Mouse (Mus musculus) midbrain, embryonic 10.5 days (tissue): Measurements from ENCODE around the gene Mgst3. TPM values are rescaled to one million over a fixed set of nuclear protein-coding genes. Genes with fewer than 3 reads are reported as not detected.

Source experiments
- DNase-seq: peaks from one replicate; pipeline ENCODE4 v3.0.0-alpha.2; 2017; ENCODE audit warnings: low spot score
- H3K27ac ChIP-seq: fragments of 300-500 bp; sonication (generic); replicated peaks from 2 replicates; pipeline ENCODE4 v1.5.1; 2016; ENCODE audit warnings: mild to moderate bottlenecking
- H3K27me3 ChIP-seq: fragments of 300-500 bp; sonication (generic); 2 replicates; pipeline ENCODE4 v1.6.1; 2016; ENCODE audit warnings: low read depth, mild to moderate bottlenecking; ENCODE audit not compliant: poor library complexity, severe bottlenecking
- H3K36me3 ChIP-seq: fragments of 300-500 bp; sonication (generic); 2 replicates; pipeline ENCODE4 v1.6.1; 2016; ENCODE audit warnings: mild to moderate bottlenecking, moderate library complexity
- H3K4me1 ChIP-seq: fragments of 300-500 bp; sonication (generic); 2 replicates; pipeline ENCODE4 v1.6.1; 2016
- H3K4me3 ChIP-seq: fragments of 300-500 bp; sonication (generic); 2 replicates; pipeline ENCODE4 v1.5.1; 2016; ENCODE audit warnings: mild to moderate bottlenecking, moderate library complexity
- H3K9me3 ChIP-seq: fragments of 300-500 bp; sonication (generic); replicated peaks from 2 replicates; pipeline ENCODE4 v1.6.1; 2016; ENCODE audit warnings: mild to moderate bottlenecking
- WGBS: fragments of 180-500 bp; shearing (Covaris S2); methylation state at CpG from one replicate; pipeline ENCODE4 v1.1.7; 2016; 5-methylcytosine and 5-hydroxymethylcytosine counted together
- polyA plus RNA-seq: library from polyadenylated mRNA; unstranded; fragments of >200 nt; fragmentation: Nextera tagmentation; extraction: Ambion mirVana; gene quantifications from 2 replicates; pipeline ENCODE4 v1.2.1, GENCODE M21; 2016

Gene Mgst3
- polyA plus RNA-seq, 1 experiment from 2014 or later = 66.2 TPM

- H3K36me3 ChIP-seq = no peaks in the 10 kb centered on the region
- H3K4me1 ChIP-seq = no peaks in the 10 kb centered on the region
- H3K27ac ChIP-seq = no peak overlapping the region
- no peaks in the 10 kb centered on the region for H3K9me3 ChIP-seq
- no peaks in the 10 kb centered on the region; the same call in 1 of the 2 replicates for H3K27me3 ChIP-seq
- DNase-seq = no peak
- WGBS = 77% methylated on average over 4 of the region's 4 CpGs
- H3K4me3 ChIP-seq = no peak overlapping the region
These were observed 16.0 kb upstream of the Mgst3 start for GRCm38 (mm10) chr1:167409601-167410000.

GRCm38 (mm10) chr1:167405237-167405636 lies 11.6 kb upstream of the Mgst3 start:
- H3K27me3 ChIP-seq = no peaks in the 10 kb centered on the region; the same call in 1 of the 2 replicates
- DNase-seq = no peak
- H3K27ac ChIP-seq = no peak overlapping the region
- no peak overlapping the region for H3K4me3 ChIP-seq
- H3K4me1 ChIP-seq = no peaks in the 10 kb centered on the region
- H3K36me3 ChIP-seq = no peaks in the 10 kb centered on the region
- H3K9me3 ChIP-seq = no peaks in the 10 kb centered on the region
- 85% methylated on average over 4 of the region's 4 CpGs for WGBS

- Histone ChIP-seq H3K27ac (peak overlapping the region; percentile 96), H3K9me3 (no peaks in the 10 kb centered on the region), H3K36me3 (no peaks in the 10 kb centered on the region), H3K4me3 (peak overlapping the region; percentile 78), H3K27me3 (peaks cover 47% of the 10 kb centered on the region), H3K4me1 (peaks cover 17% of the 10 kb centered on the region)
- DNase-seq = no peak
- 1% methylated on average over 15 of the region's 15 CpGs for WGBS
These were observed 360 bp downstream of the Mgst3 start for GRCm38 (mm10) chr1:167393281-167393680.

GRCm38 (mm10) chr1:167392687-167393086 lies 954 bp downstream of the Mgst3 start:
- Histone ChIP-seq H3K4me1 (peaks cover 17% of the 10 kb centered on the region), H3K4me3 (peak overlapping the region; percentile 78), H3K27me3 (peaks cover 48% of the 10 kb centered on the region), H3K27ac (no peak overlapping the region; the same call in 1 of the 2 replicates), H3K9me3 (no peaks in the 10 kb centered on the region), H3K36me3 (no peaks in the 10 kb centered on the region)
- WGBS = 12% methylated on average over 8 of the region's 8 CpGs
- DNase-seq = no peak

- H3K27me3 ChIP-seq = peaks cover 48% of the 10 kb centered on the region
- no peaks in the 10 kb centered on the region for H3K36me3 ChIP-seq
- H3K9me3 ChIP-seq = no peaks in the 10 kb centered on the region
- WGBS = 60% methylated on average over 2 of the region's 2 CpGs
- H3K4me3 ChIP-seq = peak overlapping the region; percentile 78
- H3K27ac ChIP-seq = no peak overlapping the region
- peaks cover 17% of the 10 kb centered on the region for H3K4me1 ChIP-seq
- no peak for DNase-seq
These were observed 1.5 kb downstream of the Mgst3 start for GRCm38 (mm10) chr1:167392031-167392640.

- WGBS = 83% methylated on average over 6 of the region's 6 CpGs
- Histone ChIP-seq H3K27ac (no peak overlapping the region), H3K4me1 (peaks cover 17% of the 10 kb centered on the region), H3K36me3 (no peaks in the 10 kb centered on the region), H3K9me3 (no peaks in the 10 kb centered on the region), H3K4me3 (no peak overlapping the region), H3K27me3 (peaks cover 46% of the 10 kb centered on the region)
- DNase-seq = no peak
These were observed 2.4 kb downstream of the Mgst3 start for GRCm38 (mm10) chr1:167391241-167391640.

- H3K27ac ChIP-seq = no peak overlapping the region
- 77% methylated on average over 4 of the region's 4 CpGs for WGBS
- peaks cover 24% of the 10 kb centered on the region for H3K4me1 ChIP-seq
- DNase-seq = no peak
- no peaks in the 10 kb centered on the region for H3K9me3 ChIP-seq
- peaks cover 40% of the 10 kb centered on the region for H3K27me3 ChIP-seq
- H3K4me3 ChIP-seq = no peak overlapping the region
- no peaks in the 10 kb centered on the region for H3K36me3 ChIP-seq
These were observed 3.3 kb downstream of the Mgst3 start for GRCm38 (mm10) chr1:167390381-167390780.

GRCm38 (mm10) chr1:167389584-167389983 lies 4.1 kb downstream of the Mgst3 start:
- peaks cover 35% of the 10 kb centered on the region for H3K27me3 ChIP-seq
- H3K36me3 ChIP-seq = no peaks in the 10 kb centered on the region
- no peaks in the 10 kb centered on the region for H3K9me3 ChIP-seq
- DNase-seq = no peak
- no peak overlapping the region for H3K27ac ChIP-seq
- 91% methylated on average over 7 of the region's 7 CpGs for WGBS
- peaks cover 24% of the 10 kb centered on the region for H3K4me1 ChIP-seq
- H3K4me3 ChIP-seq = no peak overlapping the region

GRCm38 (mm10) chr1:167388571-167388970 lies 5.1 kb downstream of the Mgst3 start:
- peaks cover 35% of the 10 kb centered on the region for H3K27me3 ChIP-seq
- H3K9me3 ChIP-seq = no peaks in the 10 kb centered on the region
- no peak for DNase-seq
- H3K4me1 ChIP-seq = peaks cover 20% of the 10 kb centered on the region
- no peak overlapping the region for H3K4me3 ChIP-seq
- 83% methylated on average over 6 of the region's 6 CpGs for WGBS
- no peaks in the 10 kb centered on the region for H3K36me3 ChIP-seq
- no peak overlapping the region for H3K27ac ChIP-seq

- DNase-seq = no peak
- Histone ChIP-seq H3K4me3 (no peak overlapping the region), H3K27ac (no peak overlapping the region), H3K27me3 (peaks cover 29% of the 10 kb centered on the region), H3K4me1 (peaks cover 18% of the 10 kb centered on the region), H3K36me3 (no peaks in the 10 kb centered on the region), H3K9me3 (no peaks in the 10 kb centered on the region)
- 79% methylated on average over 3 of the region's 3 CpGs for WGBS
These were observed 5.8 kb downstream of the Mgst3 start for GRCm38 (mm10) chr1:167387796-167388195.

GRCm38 (mm10) chr1:167387310-167387709 lies 6.3 kb downstream of the Mgst3 start:
- Histone ChIP-seq H3K4me1 (peaks cover 17% of the 10 kb centered on the region), H3K9me3 (no peaks in the 10 kb centered on the region), H3K27me3 (peaks cover 24% of the 10 kb centered on the region), H3K4me3 (no peak overlapping the region), H3K27ac (no peak overlapping the region), H3K36me3 (no peaks in the 10 kb centered on the region)
- no peak for DNase-seq
- WGBS = 86% methylated on average over 2 of the region's 2 CpGs

- no peaks in the 10 kb centered on the region for H3K9me3 ChIP-seq
- H3K36me3 ChIP-seq = no peaks in the 10 kb centered on the region
- 62% methylated on average over 1 of the region's 2 CpGs for WGBS
- DNase-seq = no peak
- no peak overlapping the region for H3K4me3 ChIP-seq
- H3K27me3 ChIP-seq = peaks cover 15% of the 10 kb centered on the region
- no peak overlapping the region for H3K27ac ChIP-seq
- peaks cover 17% of the 10 kb centered on the region for H3K4me1 ChIP-seq
These were observed 7.2 kb downstream of the Mgst3 start for GRCm38 (mm10) chr1:167386466-167386865.

- Histone ChIP-seq H3K27ac (0 out of 2 replicates have a peak overlapping the region, but pooled peaks have one; percentile 33), H3K9me3 (no peaks in the 10 kb centered on the region), H3K4me3 (no peak overlapping the region), H3K4me1 (peaks cover 17% of the 10 kb centered on the region), H3K27me3 (peaks cover 7% of the 10 kb centered on the region; the same call in 1 of the 2 replicates), H3K36me3 (no peaks in the 10 kb centered on the region)
- no peak for DNase-seq
- WGBS = 46% methylated on average over 5 of the region's 5 CpGs
These were observed 8.0 kb downstream of the Mgst3 start for GRCm38 (mm10) chr1:167385636-167386035.
